Mouse (Mus musculus): ENCODE data around the gene Sike1. TPM values are rescaled to one million over a fixed set of nuclear protein-coding genes. Genes with fewer than 3 reads are reported as not detected.

The Sike1 gene
- 57.8 and 61.7 TPM in 2 replicates for polyA plus RNA-seq (2015; fragmentation: Nextera tagmentation; extraction: Ambion mirVana)

- under 1% methylated on average over 48 of the region's 60 CpGs for WGBS
- Histone ChIP-seq H3K27ac (replicated peaks) (peak within 1 kb of the TSS; percentile 94), H3K36me3 (peaks cover 29% of the 10 kb centered on the region), H3K9me3 (no peaks in the 10 kb centered on the region), H3K27me3 (no peaks in the 10 kb centered on the region), H3K4me3 (peak within 1 kb of the TSS; percentile 82), H3K4me1 (replicated peaks) (peaks cover 21% of the 10 kb centered on the region), H3K9ac (peak within 1 kb of the TSS; percentile 91), H3K4me2 (peak within 1 kb of the TSS; percentile 60)
- peak; percentile 98 for ATAC-seq (ENCODE audit: low FRiP score, low read depth)
Observed at GRCm38 (mm10) chr3:102995605-102996321, at the start of gene Sike1. Gene Sike1, plus strand, starts transcription at chr3:102995708.

- H3K4me3 ChIP-seq = no peak overlapping the region
- ATAC-seq (ENCODE audit: low FRiP score, low read depth) = no peak
- no peaks in the 10 kb centered on the region for H3K27me3 ChIP-seq
- H3K4me2 ChIP-seq = no peak overlapping the region
- H3K4me1 ChIP-seq (replicated peaks) = no peaks in the 10 kb centered on the region
- no peak overlapping the region for H3K9ac ChIP-seq
- no peaks in the 10 kb centered on the region for H3K36me3 ChIP-seq
- H3K9me3 ChIP-seq = no peaks in the 10 kb centered on the region
- 87% methylated on average over 3 of the region's 3 CpGs for WGBS
- no peak overlapping the region for H3K27ac ChIP-seq (replicated peaks)
Observed at GRCm38 (mm10) chr3:102946312-102946711, 49.2 kb upstream of the Sike1 start.

DNA sequence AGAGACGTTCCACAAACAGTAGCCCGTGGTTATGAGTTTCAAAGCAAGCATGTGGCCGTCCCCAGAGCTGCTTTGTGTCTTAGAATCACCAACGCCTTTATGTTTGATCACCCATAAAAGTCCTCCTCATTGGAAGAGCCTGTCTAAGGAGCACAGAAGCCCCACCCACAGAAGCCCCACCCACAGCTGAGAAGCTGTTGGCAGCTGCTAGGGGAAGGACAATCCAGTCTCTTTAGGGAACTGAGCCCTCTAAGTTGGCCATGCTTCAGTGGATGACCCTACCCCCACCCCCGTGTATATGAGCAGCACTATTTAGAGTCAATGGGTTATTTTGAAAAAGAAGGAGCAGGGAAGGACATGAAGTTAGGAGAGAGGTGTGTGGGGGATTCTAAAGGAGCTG is 48.6 kb upstream of the Sike1 start:
- WGBS = 43% methylated on average over 5 of the region's 5 CpGs
- H3K4me2 ChIP-seq = no peak overlapping the region
- H3K27ac ChIP-seq (replicated peaks) = no peak overlapping the region
- no peaks in the 10 kb centered on the region for H3K4me1 ChIP-seq (replicated peaks)
- ATAC-seq (ENCODE audit: low FRiP score, low read depth) = no peak
- H3K4me3 ChIP-seq = no peak overlapping the region
- no peak overlapping the region for H3K9ac ChIP-seq
- no peaks in the 10 kb centered on the region for H3K36me3 ChIP-seq
- H3K27me3 ChIP-seq = no peaks in the 10 kb centered on the region
- H3K9me3 ChIP-seq = no peaks in the 10 kb centered on the region

- Histone ChIP-seq H3K4me2 (no peak overlapping the region), H3K27me3 (no peaks in the 10 kb centered on the region), H3K4me3 (no peak overlapping the region), H3K27ac (replicated peaks) (no peak overlapping the region), H3K36me3 (no peaks in the 10 kb centered on the region), H3K9me3 (no peaks in the 10 kb centered on the region), H3K9ac (no peak overlapping the region), H3K4me1 (replicated peaks) (no peaks in the 10 kb centered on the region)
- WGBS = 95% methylated on average over 12 of the region's 12 CpGs
- ATAC-seq (ENCODE audit: low FRiP score, low read depth) = no peak
Observed at GRCm38 (mm10) chr3:102954476-102954875, 41.0 kb upstream of the Sike1 start.

GRCm38 (mm10) chr3:102955143-102955542 is 40.4 kb upstream of the Sike1 start:
- no peak overlapping the region for H3K4me3 ChIP-seq
- H3K9ac ChIP-seq = no peak overlapping the region
- 88% methylated on average over 3 of the region's 3 CpGs for WGBS

DNA sequence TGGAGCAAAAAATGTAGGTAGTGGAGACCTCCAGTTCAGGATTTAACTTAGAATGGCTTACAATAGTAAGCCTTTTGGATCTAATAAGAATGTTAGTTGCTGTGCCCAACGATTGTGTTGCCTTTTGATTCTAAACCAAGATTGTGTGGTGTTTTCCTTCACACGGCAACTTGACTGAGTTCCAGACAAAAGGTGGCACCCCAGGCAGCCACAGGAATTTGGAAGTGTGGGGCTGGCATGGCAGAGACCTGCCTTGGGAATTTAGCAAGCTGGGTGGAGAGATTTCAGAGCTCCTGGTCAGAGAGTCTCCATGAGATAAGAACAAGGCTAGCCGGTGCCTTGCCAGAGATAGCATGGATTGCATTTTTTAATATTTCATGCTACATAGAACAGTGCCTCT is 39.9 kb upstream of the Sike1 start:
- H3K27me3 ChIP-seq = no peaks in the 10 kb centered on the region
- H3K36me3 ChIP-seq = no peaks in the 10 kb centered on the region
- 62% methylated on average over 3 of the region's 3 CpGs for WGBS

More at GRCm38 (mm10) chr3:102955143-102955542, 40.4 kb upstream of the Sike1 start:
- Histone ChIP-seq H3K4me1 (replicated peaks) (no peaks in the 10 kb centered on the region), H3K27ac (replicated peaks) (no peak overlapping the region), H3K4me2 (no peak overlapping the region), H3K9me3 (no peaks in the 10 kb centered on the region), H3K36me3 (no peaks in the 10 kb centered on the region), H3K27me3 (no peaks in the 10 kb centered on the region)
- ATAC-seq (ENCODE audit: low FRiP score, low read depth) = no peak

DNA sequence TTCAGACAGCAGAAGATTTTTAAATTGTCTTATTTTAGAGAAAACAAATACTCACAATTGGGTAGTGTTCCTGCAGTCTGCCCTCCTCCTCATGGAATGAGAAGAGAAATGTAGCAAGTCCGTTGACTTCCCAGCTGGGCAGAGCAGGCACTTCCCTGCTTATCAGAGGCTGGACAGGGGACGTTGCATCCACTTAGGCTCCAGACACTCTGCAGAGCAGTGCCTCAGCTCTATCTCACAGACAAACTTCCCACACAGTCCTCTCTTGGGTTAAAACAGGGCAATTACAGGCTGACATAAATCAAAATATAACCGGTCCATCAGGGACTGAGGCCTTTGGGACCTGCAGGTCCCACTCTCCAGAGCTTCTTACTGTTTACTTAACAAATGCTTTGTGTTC is 31.5 kb upstream of the Sike1 start, which contains the start of gene Nr1h5:
TSS of gene Nr1h5 (minus strand) at position 101 of the 400 bp plus-strand sequence.
- no peak for ATAC-seq (ENCODE audit: low FRiP score, low read depth)
- WGBS = 66% methylated on average over 3 of the region's 3 CpGs

More for the DNA sequence above, 39.9 kb upstream of the Sike1 start:
- H3K9ac ChIP-seq = no peak overlapping the region
- no peak overlapping the region for H3K4me3 ChIP-seq
- no peak overlapping the region for H3K27ac ChIP-seq (replicated peaks)
- H3K4me1 ChIP-seq (replicated peaks) = no peaks in the 10 kb centered on the region
- no peak for ATAC-seq (ENCODE audit: low FRiP score, low read depth)
- no peak overlapping the region for H3K4me2 ChIP-seq
- H3K9me3 ChIP-seq = no peaks in the 10 kb centered on the region

DNA sequence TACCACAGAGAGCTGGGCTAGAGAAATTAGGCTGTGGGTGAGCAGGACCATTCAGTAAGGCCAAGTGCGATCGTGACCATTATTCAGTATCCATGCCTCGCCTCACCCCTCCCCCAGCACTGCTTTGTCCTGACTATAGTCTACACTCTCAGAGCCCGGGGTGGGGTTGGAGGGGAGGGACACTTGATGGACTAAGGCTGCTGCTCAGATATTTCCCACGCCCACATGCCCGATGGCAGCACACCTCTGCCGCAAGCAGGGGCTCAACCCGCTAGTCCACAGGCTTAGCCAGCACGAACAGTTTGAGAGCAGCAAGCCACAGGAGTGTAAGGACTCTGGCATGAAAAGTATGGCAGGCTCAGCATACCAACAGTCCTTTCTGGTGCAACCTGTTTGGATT is 25.4 kb upstream of the Sike1 start:
- Histone ChIP-seq H3K4me1 (replicated peaks) (no peaks in the 10 kb centered on the region), H3K36me3 (no peaks in the 10 kb centered on the region), H3K4me3 (no peak overlapping the region), H3K9me3 (no peaks in the 10 kb centered on the region), H3K4me2 (0 out of 2 replicates have a peak overlapping the region, but pooled peaks have one; percentile 13), H3K9ac (no peak overlapping the region), H3K27me3 (no peaks in the 10 kb centered on the region), H3K27ac (replicated peaks) (no peak overlapping the region)
- peak; percentile 38; the same call in 1 of the 2 replicates for ATAC-seq (ENCODE audit: low FRiP score, low read depth)
- WGBS = 47% methylated on average over 9 of the region's 9 CpGs

More for the DNA sequence above, 31.5 kb upstream of the Sike1 start, which contains the start of gene Nr1h5:
- Histone ChIP-seq H3K36me3 (no peaks in the 10 kb centered on the region), H3K27me3 (no peaks in the 10 kb centered on the region), H3K27ac (replicated peaks) (no peak within 1 kb of the TSS), H3K9me3 (no peaks in the 10 kb centered on the region), H3K4me1 (replicated peaks) (no peaks in the 10 kb centered on the region), H3K4me3 (no peak within 1 kb of the TSS), H3K4me2 (no peak within 1 kb of the TSS), H3K9ac (no peak within 1 kb of the TSS)

DNA sequence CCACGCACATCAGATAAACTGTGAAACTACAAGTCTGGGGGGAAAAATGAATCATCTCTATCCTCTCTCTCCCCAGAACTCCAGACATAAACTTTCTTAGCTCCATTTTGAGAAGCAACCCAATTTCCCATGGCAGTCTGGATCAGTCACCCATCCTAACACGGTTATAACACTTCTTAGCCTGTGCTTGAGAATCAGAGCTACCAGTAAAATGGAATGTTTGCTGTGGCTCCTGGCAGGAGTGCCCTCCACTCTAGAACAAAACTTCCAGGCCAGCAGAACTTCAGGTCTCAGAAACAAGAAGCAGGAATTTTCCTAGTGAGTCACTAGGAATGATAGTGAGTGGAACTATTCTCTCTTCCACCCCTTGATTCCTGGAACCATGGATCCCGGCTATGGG is 25.0 kb upstream of the Sike1 start:
- H3K9ac ChIP-seq = no peak overlapping the region
- WGBS = 90% methylated on average over 3 of the region's 3 CpGs
- no peak overlapping the region for H3K27ac ChIP-seq (replicated peaks)
- H3K36me3 ChIP-seq = no peaks in the 10 kb centered on the region
- no peak overlapping the region for H3K4me2 ChIP-seq
- no peaks in the 10 kb centered on the region for H3K27me3 ChIP-seq
- H3K9me3 ChIP-seq = no peaks in the 10 kb centered on the region
- H3K4me3 ChIP-seq = no peak overlapping the region
- ATAC-seq (ENCODE audit: low FRiP score, low read depth) = no peak
- no peaks in the 10 kb centered on the region for H3K4me1 ChIP-seq (replicated peaks)

DNA sequence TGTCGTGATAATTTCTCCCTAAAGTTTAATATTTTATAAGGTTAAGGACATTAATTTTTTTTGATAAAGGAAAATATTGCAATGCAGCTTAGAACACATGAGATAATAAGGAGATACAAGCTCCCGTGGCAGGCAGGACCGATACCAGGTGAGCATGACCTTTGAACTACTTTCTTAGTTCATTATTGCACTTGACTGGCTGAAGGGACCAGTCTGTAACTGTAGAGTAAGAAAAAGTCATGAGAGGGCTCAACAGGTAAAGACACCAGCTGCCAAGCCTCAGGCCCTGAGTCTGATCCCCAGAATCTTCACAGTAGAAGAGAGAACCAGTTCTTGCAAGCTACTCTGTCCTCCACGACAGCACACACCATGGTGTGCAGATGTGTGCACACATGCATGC is 18.6 kb upstream of the Sike1 start:
- Histone ChIP-seq H3K9ac (no peak overlapping the region), H3K4me1 (replicated peaks) (peaks cover 8% of the 10 kb centered on the region), H3K27me3 (no peaks in the 10 kb centered on the region), H3K36me3 (no peaks in the 10 kb centered on the region), H3K27ac (replicated peaks) (no peak overlapping the region), H3K9me3 (no peaks in the 10 kb centered on the region), H3K4me2 (no peak overlapping the region), H3K4me3 (no peak overlapping the region)
- no peak for ATAC-seq (ENCODE audit: low FRiP score, low read depth)
- WGBS = 88% methylated on average over 4 of the region's 4 CpGs

DNA sequence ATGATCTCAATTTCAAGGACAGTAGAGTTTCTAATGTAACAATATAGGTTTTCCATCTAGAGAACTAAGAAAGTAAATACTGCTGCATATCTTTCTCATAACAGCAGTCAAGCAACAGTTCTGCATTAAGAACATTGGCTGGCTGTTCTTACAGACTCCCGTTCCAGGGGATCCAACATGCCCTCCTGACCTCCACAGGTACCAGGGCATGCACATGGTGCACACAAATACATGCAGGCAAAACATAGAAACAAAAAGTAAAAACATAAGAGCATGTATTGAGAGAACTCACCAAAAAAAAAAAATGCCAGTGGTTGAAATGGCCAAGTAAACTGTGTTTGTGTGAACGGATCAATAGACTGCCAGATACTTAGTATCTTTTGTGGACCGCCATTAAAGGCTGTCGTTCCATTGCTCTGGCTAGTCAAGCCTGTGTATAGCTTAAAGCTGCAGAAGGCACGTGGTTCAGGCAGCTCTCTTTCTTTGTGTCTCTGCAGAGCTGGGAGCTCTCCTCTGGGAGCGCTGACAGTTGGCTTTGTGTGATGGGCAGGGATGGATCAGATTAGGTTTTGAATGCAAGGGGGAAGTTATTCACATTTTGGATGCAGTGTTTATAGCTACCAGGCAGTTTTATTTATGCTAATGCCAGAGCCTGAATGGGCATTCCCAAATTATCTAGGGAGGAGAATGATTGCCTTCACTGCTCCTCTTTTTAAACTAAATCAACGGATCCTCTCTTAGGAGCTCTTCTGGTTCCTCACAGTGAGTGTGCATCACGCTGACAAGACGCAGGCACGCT is 15.8 kb upstream of the Sike1 start:
- H3K27me3 ChIP-seq = no peaks in the 10 kb centered on the region
- H3K9me3 ChIP-seq = no peaks in the 10 kb centered on the region
- H3K4me3 ChIP-seq = peak overlapping the region; percentile 19
- H3K27ac ChIP-seq (replicated peaks) = peak overlapping the region; percentile 85
- H3K9ac ChIP-seq = peak overlapping the region; percentile 15
- H3K4me1 ChIP-seq (replicated peaks) = peaks cover 8% of the 10 kb centered on the region
- peak; percentile 97 for ATAC-seq (ENCODE audit: low FRiP score, low read depth)
- H3K4me2 ChIP-seq = peak overlapping the region; percentile 50
- H3K36me3 ChIP-seq = no peaks in the 10 kb centered on the region
- 10% methylated on average over 10 of the region's 10 CpGs for WGBS

GRCm38 (mm10) chr3:102980349-102980736 is 15.2 kb upstream of the Sike1 start:
- Histone ChIP-seq H3K4me3 (peak overlapping the region; percentile 19), H3K27me3 (no peaks in the 10 kb centered on the region), H3K9me3 (no peaks in the 10 kb centered on the region), H3K9ac (peak overlapping the region; percentile 15), H3K36me3 (no peaks in the 10 kb centered on the region), H3K4me1 (replicated peaks) (peaks cover 8% of the 10 kb centered on the region), H3K27ac (replicated peaks) (peak overlapping the region; percentile 85), H3K4me2 (peak overlapping the region; percentile 50)
- no peak for ATAC-seq (ENCODE audit: low FRiP score, low read depth)
- 16% methylated on average over 3 of the region's 3 CpGs for WGBS

Data from hindbrain, embryonic 15.5 days (tissue).